Mouse (Mus musculus) B cell, adult 2 months (primary cell): ENCODE data around the gene Fam229b.
A peak's percentile ranks its signal among the peaks of the same experiment; 100 is the strongest.

Source experiments
- DNase-seq, 2 experiments: peaks; one replicate each; pipeline ENCODE4 v3.0.0; 2022

Gene Fam229b

DNA sequence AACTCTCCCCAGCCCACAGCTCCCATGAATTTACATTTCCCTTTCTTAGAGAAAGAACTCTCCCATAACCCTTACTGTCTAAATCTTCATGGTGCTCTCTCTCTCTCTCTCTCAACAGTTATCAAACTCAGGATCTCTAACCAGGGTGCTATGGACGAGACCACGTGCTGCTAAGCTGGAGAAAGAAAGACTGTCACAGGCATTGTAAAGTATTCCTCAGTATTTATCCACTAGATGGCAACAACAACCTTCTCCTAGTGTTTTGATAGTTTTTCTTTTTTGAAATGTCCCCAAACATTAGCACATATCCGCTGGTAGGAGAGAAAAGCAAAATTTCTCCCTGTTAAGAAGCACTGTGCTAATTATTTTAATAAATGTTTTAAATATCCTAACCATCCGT is 12.3 kb downstream of the Fam229b start:
- DNase-seq: no peak

DNA sequence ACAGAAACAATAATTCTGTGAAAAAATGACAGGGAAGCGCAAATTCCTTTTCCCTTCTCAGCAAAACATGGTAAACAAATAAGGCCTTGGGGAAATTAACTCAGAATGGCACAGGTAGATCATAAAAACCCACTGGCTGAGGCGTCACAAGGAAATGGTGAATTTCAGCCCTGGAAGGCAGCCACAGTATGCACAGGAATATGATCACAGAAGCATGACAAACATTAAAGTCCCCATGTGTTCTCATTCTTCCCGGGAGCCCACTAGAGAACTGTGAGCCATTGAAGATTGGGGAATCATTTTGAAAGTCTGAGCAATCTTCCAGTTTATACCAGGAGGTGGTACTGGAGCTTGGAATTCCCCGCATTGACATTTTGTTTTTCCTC is 24.2 kb downstream of the Fam229b start:
- no peak for DNase-seq

GRCm38 (mm10) chr10:39108837-39109488 is 24.8 kb downstream of the Fam229b start:
- no peak for DNase-seq

DNA sequence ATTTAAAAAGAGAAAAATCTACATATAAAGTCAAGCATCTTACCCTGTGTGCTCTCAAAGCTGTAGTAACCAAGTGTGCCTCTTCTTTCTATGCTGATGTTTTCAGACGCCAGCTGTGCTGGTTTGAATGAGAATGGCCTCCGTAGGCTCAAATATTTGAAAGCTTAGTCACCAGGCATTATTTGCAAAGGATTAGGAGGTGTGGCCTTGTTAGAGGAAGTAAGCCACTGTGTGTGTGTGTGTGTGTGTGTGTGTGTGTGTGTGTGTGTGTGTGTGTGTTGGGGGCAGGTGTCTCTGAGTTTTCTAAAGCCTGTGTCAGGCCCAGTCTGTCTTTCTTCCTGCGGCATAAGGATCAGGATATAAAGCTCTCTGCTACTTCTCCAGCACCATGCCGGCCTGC is 26.8 kb downstream of the Fam229b start:
- DNase-seq: no peak

- no peak for DNase-seq
These were observed 27.3 kb downstream of the Fam229b start for GRCm38 (mm10) chr10:39106413-39106812.

DNA sequence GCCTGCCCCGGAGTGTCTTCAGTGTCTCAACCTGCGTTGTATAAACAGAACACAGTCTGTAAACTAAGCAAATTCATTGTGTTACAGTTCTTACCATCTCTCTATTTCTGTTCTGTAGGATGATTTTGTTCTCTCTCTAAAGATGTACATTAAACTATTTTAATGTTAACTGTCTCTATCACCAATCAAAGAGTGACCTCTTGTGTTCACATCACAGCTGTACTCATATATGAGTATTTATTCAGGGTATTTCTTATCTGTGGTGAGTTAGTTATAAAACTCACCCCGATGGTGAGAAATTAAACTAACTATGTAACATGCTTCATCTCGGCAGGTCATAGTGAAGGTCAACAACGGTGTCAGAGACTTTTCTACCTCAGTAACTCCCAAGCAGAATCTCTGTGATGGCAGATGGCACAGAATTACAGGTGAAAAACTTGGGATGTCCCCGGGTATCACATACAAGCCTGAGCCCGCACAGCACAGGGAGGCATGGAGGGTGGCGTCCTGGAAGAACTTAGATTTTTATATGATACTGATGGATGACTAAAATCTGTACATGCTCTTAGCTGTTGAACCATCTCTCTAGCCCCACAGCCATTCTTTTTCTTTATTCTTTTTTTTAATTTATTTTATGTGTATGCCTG is 28.8 kb downstream of the Fam229b start:
- DNase-seq: no peak

- DNase-seq: no peak
These were observed 35.0 kb downstream of the Fam229b start for GRCm38 (mm10) chr10:39098746-39099145.

DNA sequence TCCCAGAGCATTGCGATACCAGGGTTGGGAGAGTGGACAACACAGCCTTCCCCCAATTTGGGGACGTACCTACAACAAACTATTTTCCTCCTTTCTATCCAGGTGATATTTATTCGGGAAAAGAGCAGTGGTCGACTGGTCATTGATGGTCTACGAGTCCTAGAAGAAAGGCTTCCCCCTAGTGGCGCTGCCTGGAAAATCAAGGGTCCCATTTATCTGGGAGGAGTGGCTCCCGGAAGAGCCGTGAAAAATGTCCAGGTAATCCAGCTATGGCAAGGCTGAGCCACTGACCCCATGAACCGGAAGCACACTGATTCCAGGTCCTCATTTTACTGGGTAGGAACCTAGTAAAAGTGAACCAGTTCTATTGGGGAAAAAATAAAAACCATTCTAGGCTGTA is 36.7 kb downstream of the Fam229b start:
- peak in 1 of 2 experiments; percentile 2 for DNase-seq

GRCm38 (mm10) chr10:39072048-39072447 is 61.7 kb downstream of the Fam229b start:
- DNase-seq: no peak
